Mouse (Mus musculus): ENCODE data around the gene Lin7a. TPM values are rescaled to one million over a fixed set of nuclear protein-coding genes. Genes with fewer than 3 reads are reported as not detected.
A peak's percentile ranks its signal among the peaks of the same experiment; 100 is the strongest.

Gene Lin7a
- polyA plus RNA-seq, 1 experiment = 0.48 TPM

- no peak overlapping the region for H3K4me3 ChIP-seq
- no peak for TF ChIP-seq MAX (IDR thresholded peaks at IDR 0.05; ENCODE audit: low read depth)
- no peak for TF ChIP-seq USF1 (IDR thresholded peaks at IDR 0.05; ENCODE audit: low read depth)
- TF ChIP-seq CEBPB (IDR thresholded peaks at IDR 0.05; ENCODE audit: insufficient read depth, poor library complexity, severe bottlenecking) = no peak
- no peak for TF ChIP-seq E2F4 (IDR thresholded peaks at IDR 0.05; ENCODE audit: insufficient read depth)
- no peak for TF ChIP-seq REST (IDR thresholded peaks at IDR 0.05; ENCODE audit: insufficient read depth, insufficient read length)
- TF ChIP-seq POLR2AphosphoS2 (IDR thresholded peaks at IDR 0.05; ENCODE audit: insufficient read length, low read depth) = no peak
- no peak for TF ChIP-seq TCF12 (IDR thresholded peaks at IDR 0.05; ENCODE audit: insufficient read depth, poor library complexity, severe bottlenecking)
- no peak for TF ChIP-seq TCF3 (IDR thresholded peaks at IDR 0.05; ENCODE audit: insufficient read length, low read depth)
- TF ChIP-seq POLR2A (IDR thresholded peaks at IDR 0.05; ENCODE audit: insufficient read length, low read depth) = no peak
- TF ChIP-seq SRF (IDR thresholded peaks at IDR 0.05; ENCODE audit: control insufficient read depth, insufficient read length, low read depth) = no peak
- TF ChIP-seq MYOD1 (IDR thresholded peaks at IDR 0.05; ENCODE audit: control insufficient read depth in 1 of 3, insufficient read length in 2 of 3, low read depth in 2 of 3) = no peak
- TF ChIP-seq MYOG (IDR thresholded peaks at IDR 0.05; ENCODE audit: control insufficient read depth in 1 of 3, insufficient read depth in 1 of 3, insufficient read length in 2 of 3, low read depth in 2 of 3) = no peak
- H3K79me2 ChIP-seq (ENCODE audit: control insufficient read depth, insufficient read depth) = no peaks in the 10 kb centered on the region
- H3K4me2 ChIP-seq (ENCODE audit: low read depth) = no peak overlapping the region
- no peaks in the 10 kb centered on the region for H3K27me3 ChIP-seq (ENCODE audit: control insufficient read depth, insufficient read depth, insufficient read length)
- H3ac ChIP-seq (ENCODE audit: control insufficient read depth, insufficient read length) = no peak overlapping the region
- no peaks in the 10 kb centered on the region for H3K36me3 ChIP-seq (ENCODE audit: control insufficient read depth, insufficient read depth)
Observed at GRCm38 (mm10) chr10:107255351-107256050, 16.0 kb upstream of the Lin7a start.

GRCm38 (mm10) chr10:107256451-107256960 is 15.0 kb upstream of the Lin7a start:
- no peaks in the 10 kb centered on the region for H3K36me3 ChIP-seq (ENCODE audit: control insufficient read depth, insufficient read depth)
- no peak overlapping the region for H3ac ChIP-seq (ENCODE audit: control insufficient read depth, insufficient read length)
- no peak overlapping the region for H3K4me3 ChIP-seq
- H3K79me2 ChIP-seq (ENCODE audit: control insufficient read depth, insufficient read depth) = no peaks in the 10 kb centered on the region
- H3K4me2 ChIP-seq (ENCODE audit: low read depth) = no peak overlapping the region
- no peaks in the 10 kb centered on the region for H3K27me3 ChIP-seq (ENCODE audit: control insufficient read depth, insufficient read depth, insufficient read length)
- no peak for TF ChIP-seq MYOG (IDR thresholded peaks at IDR 0.05; ENCODE audit: control insufficient read depth in 1 of 3, insufficient read depth in 1 of 3, insufficient read length in 2 of 3, low read depth in 2 of 3)

GRCm38 (mm10) chr10:107260428-107260827 is 11.1 kb upstream of the Lin7a start:
- Histone ChIP-seq H3K79me2 (ENCODE audit: control insufficient read depth, insufficient read depth) (no peaks in the 10 kb centered on the region), H3K4me3 (no peak overlapping the region), H3K27me3 (ENCODE audit: control insufficient read depth, insufficient read depth, insufficient read length) (no peaks in the 10 kb centered on the region), H3ac (ENCODE audit: control insufficient read depth, insufficient read length) (no peak overlapping the region), H3K36me3 (ENCODE audit: control insufficient read depth, insufficient read depth) (no peaks in the 10 kb centered on the region), H3K4me2 (ENCODE audit: low read depth) (no peak overlapping the region)
- TF ChIP-seq TCF3 (IDR thresholded peaks at IDR 0.05; ENCODE audit: insufficient read length, low read depth) (no peak), CEBPB (IDR thresholded peaks at IDR 0.05; ENCODE audit: insufficient read depth, poor library complexity, severe bottlenecking) (no peak), MYOD1 (IDR thresholded peaks at IDR 0.05; ENCODE audit: control insufficient read depth in 1 of 3, insufficient read length in 2 of 3, low read depth in 2 of 3) (no peak), POLR2A (IDR thresholded peaks at IDR 0.05; ENCODE audit: insufficient read length, low read depth) (no peak), MYOG (IDR thresholded peaks at IDR 0.05; ENCODE audit: control insufficient read depth in 1 of 3, insufficient read depth in 1 of 3, insufficient read length in 2 of 3, low read depth in 2 of 3) (no peak), E2F4 (IDR thresholded peaks at IDR 0.05; ENCODE audit: insufficient read depth) (no peak), USF1 (IDR thresholded peaks at IDR 0.05; ENCODE audit: low read depth) (no peak), TCF12 (IDR thresholded peaks at IDR 0.05; ENCODE audit: insufficient read depth, poor library complexity, severe bottlenecking) (no peak)

GRCm38 (mm10) chr10:107272131-107272803 is 781 bp downstream of the Lin7a start:
- TF ChIP-seq MAX (IDR thresholded peaks at IDR 0.05; ENCODE audit: low read depth) (no peak), MYOG (IDR thresholded peaks at IDR 0.05; ENCODE audit: control insufficient read depth in 1 of 3, insufficient read depth in 1 of 3, insufficient read length in 2 of 3, low read depth in 2 of 3) (peak in 1 of 3 experiments; percentile 17), MYOD1 (IDR thresholded peaks at IDR 0.05; ENCODE audit: control insufficient read depth in 1 of 3, insufficient read length in 2 of 3, low read depth in 2 of 3) (peak in 1 of 3 experiments; percentile 10)
- H3ac ChIP-seq (ENCODE audit: control insufficient read depth, insufficient read length) = no peak overlapping the region
- H3K79me2 ChIP-seq (ENCODE audit: control insufficient read depth, insufficient read depth) = no peaks in the 10 kb centered on the region
- H3K27me3 ChIP-seq (ENCODE audit: control insufficient read depth, insufficient read depth, insufficient read length) = no peaks in the 10 kb centered on the region
- H3K4me2 ChIP-seq (ENCODE audit: low read depth) = peak overlapping the region; percentile 56
- peak overlapping the region; percentile 23 for H3K4me3 ChIP-seq
- H3K36me3 ChIP-seq (ENCODE audit: control insufficient read depth, insufficient read depth) = no peaks in the 10 kb centered on the region

GRCm38 (mm10) chr10:107272804-107273145 is 1.3 kb downstream of the Lin7a start:
- Histone ChIP-seq H3K4me3 (peak overlapping the region; percentile 23), H3K79me2 (ENCODE audit: control insufficient read depth, insufficient read depth) (no peaks in the 10 kb centered on the region), H3K36me3 (ENCODE audit: control insufficient read depth, insufficient read depth) (no peaks in the 10 kb centered on the region), H3K27me3 (ENCODE audit: control insufficient read depth, insufficient read depth, insufficient read length) (no peaks in the 10 kb centered on the region), H3ac (ENCODE audit: control insufficient read depth, insufficient read length) (no peak overlapping the region), H3K4me2 (ENCODE audit: low read depth) (peak overlapping the region; percentile 56)
- TF ChIP-seq REST (IDR thresholded peaks at IDR 0.05; ENCODE audit: insufficient read depth, insufficient read length) = no peak
- no peak for TF ChIP-seq USF1 (IDR thresholded peaks at IDR 0.05; ENCODE audit: low read depth)
- no peak for TF ChIP-seq E2F4 (IDR thresholded peaks at IDR 0.05; ENCODE audit: insufficient read depth)
- no peak for TF ChIP-seq CEBPB (IDR thresholded peaks at IDR 0.05; ENCODE audit: insufficient read depth, poor library complexity, severe bottlenecking)
- TF ChIP-seq TCF12 (IDR thresholded peaks at IDR 0.05; ENCODE audit: insufficient read depth, poor library complexity, severe bottlenecking) = no peak

All from myocyte (in vitro differentiated cells).